Mouse (Mus musculus) hindbrain, postnatal 0 days (tissue): Measurements from ENCODE around the gene Sin3a. TPM values are rescaled to one million over a fixed set of nuclear protein-coding genes. Genes with fewer than 3 reads are reported as not detected.

Source experiments
- ATAC-seq: fragments of 200-750 bp; cut with Nextera tagmentation; 2 replicates; pipeline ENCODE4 v1.8.0; 2017; ENCODE audit warnings: mild to moderate bottlenecking, moderate TSS enrichment, moderate library complexity
- DNase-seq: peaks from one replicate; pipeline ENCODE4 v3.0.0-alpha.2; 2015; ENCODE audit warnings: low spot score
- H3K27ac ChIP-seq: fragments of 300-500 bp; sonication (generic); 2 replicates; pipeline ENCODE4 v1.5.1; 2014; ENCODE audit warnings: mild to moderate bottlenecking
- H3K27me3 ChIP-seq: fragments of 300-500 bp; sonication (generic); 2 replicates; pipeline ENCODE4 v1.6.1; 2014; ENCODE audit warnings: low read length, mixed read lengths; ENCODE audit not compliant: insufficient read depth
- H3K36me3 ChIP-seq: fragments of 300-500 bp; sonication (generic); 2 replicates; pipeline ENCODE4 v1.6.1; 2014; ENCODE audit warnings: low read length, mixed read lengths; ENCODE audit not compliant: insufficient read depth
- H3K4me1 ChIP-seq: fragments of 300-500 bp; sonication (generic); 2 replicates; pipeline ENCODE4 v1.6.1; 2014; ENCODE audit warnings: antibody characterized with exemption, low read length, mixed read lengths; ENCODE audit not compliant: insufficient read depth
- H3K4me2 ChIP-seq: fragments of 300-500 bp; sonication (generic); 2 replicates; pipeline ENCODE4 v1.6.1; 2014; ENCODE audit warnings: low read depth, mild to moderate bottlenecking, low read length, moderate library complexity, mixed read lengths
- H3K4me3 ChIP-seq: fragments of 300-500 bp; sonication (generic); 2 replicates; pipeline ENCODE4 v1.5.1; 2014; ENCODE audit warnings: low read length
- H3K9ac ChIP-seq: fragments of 300-500 bp; sonication (generic); replicated peaks from 2 replicates; pipeline ENCODE4 v1.6.1; 2014; ENCODE audit warnings: mild to moderate bottlenecking, low read length, moderate library complexity, mixed read lengths
- H3K9me3 ChIP-seq: fragments of 300-500 bp; sonication (generic); 2 replicates; pipeline ENCODE4 v1.6.1; 2016; ENCODE audit warnings: low read length, mixed read lengths
- CTCF ChIP-seq: IDR thresholded peaks from 2 replicates; pipeline ENCODE4 v1.5.1; 2016; ENCODE audit warnings: antibody characterized with exemption, control low read depth, low read depth
- WGBS: fragments of 180-500 bp; shearing (Covaris S2); extraction: QIAGEN DNeasy Blood & Tissue Kit; methylation state at CpG from one replicate; pipeline ENCODE4 v1.1.7; 2014; 5-methylcytosine and 5-hydroxymethylcytosine counted together
- polyA plus RNA-seq: library from polyadenylated mRNA; unstranded; fragments of >200 nt; fragmentation: Nextera tagmentation; extraction: Ambion mirVana; gene quantifications from 2 replicates; pipeline ENCODE4 v1.2.1, GENCODE M21; 2015
- total RNA-seq: library from RNA; depleted of rRNA; stranded (reverse); fragments of >200 nt; gene quantifications from 2 replicates; pipeline ENCODE4 v1.2.3, GENCODE M21; 2014

The Sin3a gene
- total and polyA plus RNA-seq, 2 experiments from 2014 or later, result 16.4 to 45.7 TPM

DNA sequence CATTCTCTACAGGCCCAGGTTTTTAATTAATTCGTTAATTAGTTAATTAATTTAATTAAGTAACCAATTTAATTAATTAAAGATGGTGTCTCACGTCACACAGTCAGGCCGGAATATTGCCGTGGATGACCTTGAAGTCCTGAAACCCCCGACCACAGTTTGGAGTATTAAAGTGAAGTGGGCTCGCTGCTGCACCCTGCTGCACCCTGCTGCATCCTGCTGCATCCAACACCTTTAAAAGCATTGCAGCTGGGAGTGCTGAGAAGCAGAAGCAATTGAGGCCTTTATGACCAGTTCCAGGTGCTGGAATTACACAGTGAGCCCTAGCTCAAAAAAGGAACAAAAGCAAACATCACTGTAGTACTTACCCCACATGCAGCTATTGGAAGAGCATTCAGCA is 80.5 kb downstream of the Sin3a start:
- H3K9me3 ChIP-seq, result no peaks in the 10 kb centered on the region
- no peaks in the 10 kb centered on the region for H3K36me3 ChIP-seq
- no peak overlapping the region for H3K4me3 ChIP-seq
- no peaks in the 10 kb centered on the region for H3K27me3 ChIP-seq
- peak; percentile 20; the same call in 1 of the 2 replicates for TF ChIP-seq CTCF
- no peak for ATAC-seq
- 45% methylated on average over 6 of the region's 6 CpGs for WGBS
- H3K4me1 ChIP-seq, result peaks cover 7% of the 10 kb centered on the region
- DNase-seq, result peak; percentile 19
- H3K4me2 ChIP-seq, result no peak overlapping the region
- H3K27ac ChIP-seq, result no peak overlapping the region
- H3K9ac ChIP-seq, result no peak overlapping the region

DNA sequence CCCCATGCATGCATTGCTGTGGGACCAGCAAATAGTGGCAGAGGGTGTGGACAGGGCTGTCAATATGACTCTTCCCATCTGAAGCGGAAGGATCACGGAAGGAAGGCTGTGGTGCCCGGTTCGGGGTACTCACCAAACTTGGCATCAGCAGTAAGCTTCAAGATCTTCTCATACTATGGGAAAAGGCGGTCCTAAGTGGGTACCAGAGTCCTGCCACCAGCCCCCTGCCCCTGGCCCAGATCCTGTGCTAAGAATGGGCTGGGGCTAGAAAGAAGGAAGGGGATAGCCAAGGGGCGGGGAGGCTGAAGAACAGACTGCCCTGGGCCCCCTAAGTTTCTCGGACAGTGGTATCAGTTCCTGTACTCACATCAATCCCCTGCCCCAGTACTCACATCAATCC is 84.5 kb downstream of the Sin3a start:
- Histone ChIP-seq H3K4me3 (no peak overlapping the region), H3K9me3 (no peaks in the 10 kb centered on the region), H3K9ac (no peak overlapping the region), H3K27me3 (no peaks in the 10 kb centered on the region), H3K27ac (no peak overlapping the region), H3K4me2 (no peak overlapping the region), H3K4me1 (0 out of 2 replicates have a peak, but pooled peaks cover 4% of the 10 kb centered on the region), H3K36me3 (no peaks in the 10 kb centered on the region)
- TF ChIP-seq CTCF, result no peak
- no peak for ATAC-seq
- 94% methylated on average over 7 of the region's 7 CpGs for WGBS
- no peak for DNase-seq

- no peak for DNase-seq
- WGBS, result 89% methylated on average over 8 of the region's 8 CpGs
- Histone ChIP-seq H3K27ac (no peak overlapping the region), H3K9ac (no peak overlapping the region; the same call in 1 of the 2 replicates), H3K4me3 (no peak overlapping the region), H3K9me3 (no peaks in the 10 kb centered on the region), H3K27me3 (no peaks in the 10 kb centered on the region), H3K4me2 (peak overlapping the region; percentile 97), H3K36me3 (no peaks in the 10 kb centered on the region), H3K4me1 (0 out of 2 replicates have a peak, but pooled peaks cover 4% of the 10 kb centered on the region)
- no peak for ATAC-seq
- no peak for TF ChIP-seq CTCF
Measured at GRCm38 (mm10) chr9:57156823-57157222, 85.0 kb downstream of the Sin3a start.

GRCm38 (mm10) chr9:57157499-57157898 is 85.7 kb downstream of the Sin3a start:
- peak overlapping the region; percentile 85 for H3K27ac ChIP-seq
- H3K4me3 ChIP-seq, result peak overlapping the region; percentile 89
- ATAC-seq, result 0 out of 2 replicates have a peak, but pooled peaks have one; percentile 2
- TF ChIP-seq CTCF, result no peak
- 0 out of 2 replicates have a peak, but pooled peaks cover 4% of the 10 kb centered on the region for H3K4me1 ChIP-seq
- H3K4me2 ChIP-seq, result peak overlapping the region; percentile 97
- WGBS, result 27% methylated on average over 13 of the region's 13 CpGs
- DNase-seq, result peak; percentile 10
- H3K9ac ChIP-seq, result peak overlapping the region; percentile 75
- no peaks in the 10 kb centered on the region for H3K9me3 ChIP-seq
- H3K36me3 ChIP-seq, result no peaks in the 10 kb centered on the region
- no peaks in the 10 kb centered on the region for H3K27me3 ChIP-seq

DNA sequence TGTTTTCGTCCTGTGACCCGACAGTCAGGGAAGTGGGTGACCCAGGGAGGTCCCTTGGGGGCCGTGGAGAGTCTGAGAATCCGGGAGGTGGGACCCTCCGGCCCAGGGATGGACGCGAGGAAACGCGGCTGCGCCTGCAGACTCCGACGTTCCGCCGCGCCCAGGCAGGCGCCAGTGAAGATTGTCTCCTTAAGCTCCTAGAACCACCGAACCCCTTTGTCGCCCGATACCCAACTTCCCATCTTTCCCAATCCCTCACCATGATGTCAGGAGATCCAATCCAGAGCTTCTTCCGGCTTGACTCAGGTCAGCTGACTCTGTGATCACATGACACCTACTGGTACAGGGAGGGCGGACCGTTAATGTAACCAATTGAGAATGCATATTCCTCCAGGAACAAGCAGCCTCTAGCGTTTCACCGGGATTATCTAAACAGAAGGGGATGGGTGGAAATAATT is 86.2 kb downstream of the Sin3a start, which contains the start of gene Commd4:
Commd4 (minus strand) TSS at position 319 of the 458 bp plus-strand sequence.
- H3K27me3 ChIP-seq, result no peaks in the 10 kb centered on the region
- H3K4me1 ChIP-seq, result 0 out of 2 replicates have a peak, but pooled peaks cover 4% of the 10 kb centered on the region
- no peaks in the 10 kb centered on the region for H3K9me3 ChIP-seq
- H3K27ac ChIP-seq, result peak within 1 kb of the TSS; percentile 85
- H3K4me2 ChIP-seq, result peak within 1 kb of the TSS; percentile 97
- ATAC-seq (peak; percentile 92), DNase-seq (peak; percentile 97)
- whole genome bisulfite sequencing, result under 1% methylated on average over 24 of the region's 24 CpGs
- no peaks in the 10 kb centered on the region for H3K36me3 ChIP-seq
- TF ChIP-seq CTCF, result peak; percentile 22; the same call in 1 of the 2 replicates
- H3K9ac ChIP-seq, result peak within 1 kb of the TSS; percentile 75
- H3K4me3 ChIP-seq, result peak within 1 kb of the TSS; percentile 89

DNA sequence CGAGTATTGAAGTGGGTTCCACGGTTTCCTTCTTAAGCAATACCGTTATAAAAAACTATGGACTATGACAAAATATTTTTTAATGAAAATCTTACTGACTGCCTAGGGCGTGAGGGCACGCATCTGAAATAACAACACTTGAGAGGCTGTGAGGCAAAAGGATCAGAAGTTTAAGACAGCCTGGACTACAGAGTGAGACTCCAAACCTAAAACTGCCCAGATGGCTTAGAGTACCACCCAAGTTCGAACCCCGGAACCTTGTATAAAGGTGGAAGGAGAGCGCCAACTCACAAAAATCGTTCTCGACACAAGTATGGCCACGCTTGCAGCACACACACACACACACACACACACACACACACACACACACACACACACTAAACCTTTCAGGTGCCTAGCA is 86.7 kb downstream of the Sin3a start:
- 0 out of 2 replicates have a peak, but pooled peaks have one; percentile 3 for ATAC-seq
- Histone ChIP-seq H3K4me3 (peak overlapping the region; percentile 89), H3K27ac (peak overlapping the region; percentile 59; the same call in 1 of the 2 replicates), H3K4me2 (peak overlapping the region; percentile 97), H3K9ac (peak overlapping the region; percentile 75), H3K27me3 (no peaks in the 10 kb centered on the region), H3K36me3 (no peaks in the 10 kb centered on the region), H3K9me3 (no peaks in the 10 kb centered on the region), H3K4me1 (0 out of 2 replicates have a peak, but pooled peaks cover 4% of the 10 kb centered on the region)
- WGBS, result 34% methylated on average over 11 of the region's 11 CpGs
- no peak for DNase-seq
- TF ChIP-seq CTCF, result no peak

DNA sequence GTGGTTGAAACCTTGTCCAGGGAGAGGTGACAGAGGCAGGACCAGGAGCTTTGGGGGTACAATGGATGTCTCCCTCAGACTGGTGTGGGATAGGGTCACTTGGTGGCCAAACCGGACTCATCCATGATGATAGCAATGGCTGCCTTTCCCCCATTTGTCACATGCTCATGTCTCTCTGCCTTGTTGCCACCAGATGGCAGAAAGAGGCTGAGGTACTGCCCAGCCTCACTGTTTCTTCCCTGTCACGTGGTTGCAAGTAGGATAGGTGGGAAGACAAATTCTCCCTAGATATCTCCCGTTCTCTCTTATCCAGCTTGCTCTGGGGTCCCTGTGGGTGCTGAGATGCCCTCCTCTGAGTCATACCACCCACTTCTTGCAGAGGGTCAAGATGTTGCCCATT is 90.7 kb downstream of the Sin3a start:
- peak; percentile 51 for DNase-seq
- 20% methylated on average over 3 of the region's 3 CpGs for WGBS
- no peak for ATAC-seq
- no peaks in the 10 kb centered on the region for H3K27me3 ChIP-seq
- H3K4me3 ChIP-seq, result no peak overlapping the region
- TF ChIP-seq CTCF, result peak; percentile 81
- no peak overlapping the region for H3K4me2 ChIP-seq
- H3K9me3 ChIP-seq, result no peaks in the 10 kb centered on the region
- no peak overlapping the region for H3K9ac ChIP-seq
- 0 out of 2 replicates have a peak, but pooled peaks cover 2% of the 10 kb centered on the region for H3K4me1 ChIP-seq
- no peaks in the 10 kb centered on the region for H3K36me3 ChIP-seq
- H3K27ac ChIP-seq, result no peak overlapping the region
